Mouse (Mus musculus) G1E (cell line): ENCODE measurements around the gene Hcn1.

Experiments
- CTCF ChIP-seq: IDR thresholded peaks from 2 replicates; pipeline ENCODE4 v1.5.1; 2012; ENCODE audit warnings: low read depth, low read length, inconsistent platforms, mixed read lengths
- GATA1 ChIP-seq: IDR thresholded peaks from 2 replicates; pipeline ENCODE4 v1.6.1; 2012; ENCODE audit warnings: borderline replicate concordance, low read length, inconsistent platforms, mixed read lengths
- GATA2 ChIP-seq: IDR thresholded peaks from 2 replicates; pipeline ENCODE4 v1.6.1; 2012; ENCODE audit warnings: low read depth, low read length, inconsistent platforms, borderline replicate concordance
- POLR2AphosphoS5 ChIP-seq: IDR thresholded peaks from 2 replicates; pipeline ENCODE4 v1.6.1; 2012; ENCODE audit warnings: low read depth, low read length, inconsistent platforms; ENCODE audit not compliant: insufficient replicate concordance
- TAL1 ChIP-seq: conservative IDR thresholded peaks from 2 replicates; pipeline ENCODE4 v1.6.1; 2012; ENCODE audit warnings: low read depth, low read length, inconsistent platforms, mixed read lengths

DNA sequence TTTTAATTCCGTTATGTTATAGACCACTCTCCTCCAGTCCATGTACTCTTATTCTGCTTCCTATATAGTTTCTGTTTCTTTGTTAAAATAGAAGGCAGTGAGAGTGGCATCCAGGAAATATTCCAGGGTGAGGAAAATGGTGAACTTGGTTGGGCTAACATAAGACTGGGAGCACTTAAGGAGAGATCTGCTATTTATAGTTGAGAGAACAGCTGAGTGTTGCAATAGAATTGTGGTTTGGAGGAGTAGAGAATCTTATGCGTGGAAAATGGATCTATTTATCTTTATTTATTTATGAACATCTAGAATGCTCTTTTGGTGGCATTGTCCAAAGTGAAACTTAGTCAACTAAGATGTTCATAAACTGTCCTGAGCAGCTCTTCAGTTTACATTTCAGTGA, 104.4 kb downstream of the Hcn1 start:
- TF ChIP-seq CTCF (no peak), POLR2AphosphoS5 (no peak), GATA1 (no peak), TAL1 (no peak), GATA2 (no peak)
